Mouse (Mus musculus) forelimb bud, embryonic 11.5 days (tissue): ENCODE data around the gene Dll1.
A peak's percentile ranks its signal among the peaks of the same experiment; 100 is the strongest.

Experiments
- DNase-seq: peaks from one replicate; pipeline ENCODE4 v3.0.0-alpha.2; 2012; ENCODE audit warnings: low read depth, low spot score

The Dll1 gene

DNA sequence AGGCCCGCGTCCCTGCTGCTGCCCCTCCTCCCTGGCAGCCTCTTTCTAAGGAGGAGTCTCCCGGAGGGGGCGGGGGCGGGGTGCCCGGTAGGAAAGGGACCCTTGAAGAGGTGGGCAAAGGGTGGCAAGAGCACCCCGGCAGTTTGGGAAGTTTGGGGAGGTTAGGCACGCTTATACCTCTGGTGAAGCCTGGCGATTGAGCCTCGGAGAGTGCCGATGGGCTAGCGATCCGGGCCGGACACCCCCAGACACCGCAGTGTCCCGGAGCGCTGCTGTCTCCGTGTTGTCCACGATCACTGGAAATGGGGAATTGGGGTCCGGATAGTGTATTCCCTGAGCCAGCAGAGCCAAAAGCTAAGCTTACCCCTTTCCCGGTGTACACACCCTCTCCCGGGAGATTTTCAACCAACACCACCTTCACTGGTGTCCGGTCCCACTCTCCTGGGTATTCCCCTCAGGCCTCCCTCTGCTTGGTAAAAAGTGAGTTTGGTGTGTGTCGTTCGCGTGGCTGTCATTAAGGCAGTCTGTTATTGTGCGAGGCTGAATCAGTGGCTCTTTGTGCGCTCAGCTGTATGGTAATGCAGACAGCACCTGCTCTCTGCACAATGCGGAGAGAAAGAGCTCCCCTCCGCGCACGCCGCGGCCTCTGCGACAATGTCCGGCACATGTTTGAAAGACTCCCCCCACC lies at the start of gene Dll1:
Gene Dll1, minus strand, starts transcription at position 379 of the 688 bp plus-strand sequence.
- DNase-seq: no peak

DNA sequence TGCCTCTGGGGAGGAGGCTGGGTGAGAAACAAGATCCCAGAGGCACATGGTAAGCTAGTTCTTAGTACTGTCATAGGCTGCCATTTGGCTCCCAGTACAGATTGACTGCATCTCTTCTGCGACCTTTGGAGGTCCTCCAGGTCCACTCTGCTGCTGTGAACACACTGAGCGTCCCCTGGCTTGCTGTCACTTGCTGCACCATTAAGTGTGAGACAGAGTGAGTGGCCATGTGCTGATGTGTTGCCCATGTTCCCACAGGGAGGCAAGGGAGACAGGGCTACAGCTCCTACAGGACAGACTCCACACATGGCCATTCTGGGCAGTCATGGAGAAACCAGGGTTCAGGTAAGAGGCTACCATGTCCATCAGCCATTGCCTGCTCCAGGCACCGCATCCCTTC lies 49.3 kb upstream of the Dll1 start:
- no peak for DNase-seq

DNA sequence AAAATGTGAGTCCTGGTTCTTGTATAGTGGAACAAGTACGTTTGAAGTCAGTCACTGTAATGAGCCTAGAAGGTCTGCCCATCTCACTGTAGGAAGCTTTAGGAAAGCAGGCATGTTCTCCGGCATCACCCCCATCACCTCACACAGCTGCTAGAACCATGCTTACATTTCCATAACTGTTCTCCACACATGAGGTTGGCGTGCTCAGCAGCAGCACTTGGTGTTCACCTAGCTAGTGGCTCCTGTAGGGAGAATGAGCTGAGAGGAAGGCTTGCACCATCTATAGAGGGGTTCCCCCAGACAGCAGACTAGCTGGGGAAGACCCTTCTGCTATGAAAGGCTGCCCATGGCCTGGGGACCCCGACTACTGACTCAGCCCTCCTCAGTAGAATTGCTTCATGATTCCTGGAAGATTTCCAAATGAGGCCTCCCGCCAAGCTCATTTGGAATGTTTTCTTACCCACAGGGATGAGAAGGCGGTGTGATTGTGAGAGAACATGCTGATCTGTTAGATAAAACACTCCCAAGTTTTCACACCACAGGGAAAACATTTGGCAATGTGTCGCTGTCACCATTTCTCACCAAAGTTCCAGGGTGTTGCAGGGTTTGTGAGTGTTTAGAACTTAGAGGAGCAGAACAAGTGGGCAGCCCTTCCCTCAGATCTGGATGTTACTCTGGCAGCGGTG lies 46.6 kb upstream of the Dll1 start:
- no peak for DNase-seq

DNA sequence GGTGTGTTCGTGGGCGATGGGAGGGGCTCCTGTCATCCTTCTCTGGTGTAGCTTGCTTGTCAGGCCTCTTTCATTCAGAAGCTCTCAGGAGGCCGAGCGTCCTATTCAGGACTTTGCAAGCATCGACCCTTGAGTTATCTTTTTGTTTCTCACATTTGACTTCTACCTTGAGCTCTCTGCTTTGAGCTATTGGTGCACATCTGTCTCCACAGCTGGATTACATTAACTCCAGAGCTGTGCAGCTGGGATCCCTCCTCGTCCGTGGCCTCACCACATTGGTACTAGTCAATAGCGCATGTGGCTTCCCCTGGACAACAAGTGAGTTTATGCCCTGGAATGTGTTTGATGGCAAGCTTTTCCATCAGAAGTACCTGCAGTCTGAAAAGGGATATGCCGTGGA lies 46.0 kb upstream of the Dll1 start:
- peak; percentile 6 for DNase-seq

DNA sequence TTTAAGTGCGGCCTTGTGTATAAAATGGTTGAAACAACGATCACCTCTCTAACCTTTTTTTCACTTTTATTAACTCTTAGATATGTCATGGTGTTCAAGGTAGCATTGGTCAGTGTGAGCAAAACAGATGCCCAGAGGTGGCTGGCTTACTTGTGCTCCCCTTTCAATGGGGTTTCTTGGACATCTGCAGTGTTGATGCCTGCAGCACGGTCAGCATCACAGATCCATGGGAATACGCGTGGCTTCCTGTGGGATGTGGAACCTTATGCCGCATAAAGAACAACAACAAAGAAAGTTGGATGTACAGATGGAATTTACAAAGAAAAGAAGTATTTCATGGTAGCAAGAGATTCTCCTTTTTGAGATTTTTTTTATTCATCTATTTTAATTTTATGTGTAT lies 44.8 kb upstream of the Dll1 start:
- DNase-seq: no peak

DNA sequence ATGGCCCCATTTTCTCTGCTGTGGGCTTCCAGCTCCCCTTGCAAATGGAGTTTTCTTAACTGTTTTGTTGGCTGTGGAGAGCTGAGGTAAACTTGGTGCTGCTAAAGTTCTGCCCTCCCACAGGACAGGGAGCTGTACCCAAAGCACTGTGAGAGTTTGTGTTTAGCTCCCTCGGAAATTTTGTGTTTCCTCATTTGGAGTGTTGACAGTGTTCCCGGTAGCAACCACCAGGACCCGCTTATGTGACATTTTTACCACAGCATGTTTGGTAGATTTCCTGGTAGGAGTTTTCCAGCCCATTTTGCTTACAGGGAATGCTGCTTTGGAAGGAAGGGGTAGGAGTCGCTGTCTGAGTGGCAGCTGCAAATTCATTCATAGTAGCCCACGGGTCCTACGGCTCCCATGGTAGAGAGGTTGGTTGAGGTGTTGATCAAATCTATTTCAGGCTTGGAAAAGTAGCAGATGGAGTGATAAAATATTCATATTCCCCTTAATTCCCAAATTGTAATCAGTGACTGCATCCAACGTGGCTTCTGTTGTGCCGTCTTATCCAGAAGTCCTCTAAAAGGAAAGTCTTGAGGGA lies 43.4 kb upstream of the Dll1 start:
- DNase-seq: no peak

DNA sequence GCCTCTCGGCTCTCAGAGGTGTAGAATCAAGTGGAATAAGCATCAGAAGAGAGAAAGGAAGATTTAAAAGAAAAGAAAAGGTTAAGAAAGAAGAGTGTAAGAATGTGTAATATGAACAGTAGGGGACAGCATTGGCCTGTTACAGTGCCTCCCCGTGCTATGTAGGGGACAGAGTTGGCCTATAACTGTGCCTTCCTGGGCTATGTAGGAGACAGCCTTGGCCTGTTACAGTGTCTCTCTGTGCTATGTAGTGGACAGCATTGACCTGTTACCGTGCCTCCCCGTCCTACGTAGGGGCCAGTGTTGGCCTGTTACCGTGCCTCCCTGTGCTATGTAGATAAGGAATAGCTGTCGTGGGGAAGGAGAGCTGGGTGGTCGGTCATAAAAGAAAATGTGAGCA lies 42.9 kb upstream of the Dll1 start:
- no peak for DNase-seq

DNA sequence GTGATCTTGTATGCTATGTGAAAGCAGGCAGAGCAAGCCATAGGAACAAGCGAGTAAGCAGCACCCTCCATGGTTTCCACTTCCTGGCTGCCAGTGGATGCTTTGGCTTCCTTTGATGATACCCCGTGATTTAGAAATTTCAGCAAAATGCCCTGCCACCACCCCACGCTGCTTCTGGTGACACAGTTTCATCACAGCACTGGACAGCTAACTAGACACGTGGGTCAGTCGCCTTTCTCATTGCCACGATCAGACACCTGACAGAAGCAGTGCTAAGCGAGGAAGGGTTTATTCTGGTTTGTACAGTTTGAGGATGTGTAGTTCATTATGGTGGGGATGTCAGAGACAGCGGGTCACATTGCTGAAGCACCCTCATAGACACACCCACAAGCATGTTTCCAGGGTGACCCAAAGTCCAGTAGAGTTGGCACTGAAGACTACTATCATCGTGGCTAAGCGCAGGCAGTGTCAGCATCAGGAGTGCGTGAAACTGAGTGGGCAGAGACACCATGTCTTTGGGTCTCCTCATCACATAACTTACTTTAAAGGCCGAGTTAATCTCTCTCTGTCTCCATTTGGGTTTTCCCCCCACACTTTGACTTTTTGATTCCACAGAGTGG lies 40.0 kb upstream of the Dll1 start:
- DNase-seq: no peak

DNA sequence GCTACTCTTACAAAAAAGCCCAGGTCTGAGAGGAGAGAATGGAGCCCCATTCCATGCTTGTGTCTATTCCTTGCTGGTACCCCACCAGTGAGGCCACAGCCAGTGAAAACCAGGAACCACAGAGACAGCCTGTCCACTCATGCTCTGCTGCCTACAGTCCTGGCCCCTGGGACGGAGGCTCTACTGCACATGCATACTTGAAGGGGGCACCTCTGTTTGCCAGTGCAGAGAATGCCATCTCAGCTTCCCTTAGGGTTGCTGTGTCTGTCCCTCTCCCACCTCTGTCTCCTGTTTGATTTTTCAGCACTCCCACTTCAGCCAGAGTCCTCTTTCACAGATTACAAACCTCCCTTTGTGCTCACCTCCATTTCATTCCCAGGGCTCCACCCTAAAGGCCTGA lies 34.2 kb upstream of the Dll1 start:
- DNase-seq: no peak

DNA sequence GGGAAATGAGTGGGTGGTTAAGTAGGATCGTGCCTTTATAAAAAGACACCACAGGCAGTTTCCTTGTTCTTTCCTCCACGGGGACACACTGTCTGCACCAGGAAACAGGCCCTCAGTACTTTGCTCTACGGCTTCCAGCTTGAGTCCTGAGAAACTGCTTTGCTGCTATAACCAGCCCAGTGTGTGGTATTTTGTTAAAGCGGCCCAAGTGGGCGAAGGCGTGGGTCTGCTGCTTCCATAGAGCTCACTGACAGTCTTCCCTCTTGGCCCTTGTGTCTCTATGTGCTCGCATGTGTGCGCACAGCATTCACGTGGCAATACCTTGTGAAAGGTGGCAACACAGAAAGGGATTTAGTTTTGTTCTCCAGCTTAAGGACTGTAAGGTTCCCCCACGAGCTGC lies 32.6 kb upstream of the Dll1 start:
- no peak for DNase-seq

DNA sequence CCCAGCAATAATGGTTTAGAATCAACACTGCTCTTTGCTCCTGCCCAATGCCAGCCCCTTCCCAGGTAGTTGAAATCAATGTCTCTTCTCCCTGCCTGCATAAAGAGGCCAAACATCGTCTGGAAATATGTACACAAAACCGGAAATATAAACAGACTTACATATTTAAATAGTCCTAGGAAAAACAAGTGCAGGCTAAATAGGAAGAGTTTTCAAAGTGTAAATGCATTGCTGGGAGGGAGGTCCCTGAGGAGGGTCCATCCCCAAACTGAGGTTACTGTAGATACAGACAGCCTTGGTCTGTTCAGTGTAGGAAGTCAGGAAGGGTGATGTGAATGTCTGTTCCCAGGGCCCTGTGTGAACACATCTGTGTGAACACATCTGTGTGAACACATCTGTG lies 29.9 kb upstream of the Dll1 start:
- DNase-seq: no peak

DNA sequence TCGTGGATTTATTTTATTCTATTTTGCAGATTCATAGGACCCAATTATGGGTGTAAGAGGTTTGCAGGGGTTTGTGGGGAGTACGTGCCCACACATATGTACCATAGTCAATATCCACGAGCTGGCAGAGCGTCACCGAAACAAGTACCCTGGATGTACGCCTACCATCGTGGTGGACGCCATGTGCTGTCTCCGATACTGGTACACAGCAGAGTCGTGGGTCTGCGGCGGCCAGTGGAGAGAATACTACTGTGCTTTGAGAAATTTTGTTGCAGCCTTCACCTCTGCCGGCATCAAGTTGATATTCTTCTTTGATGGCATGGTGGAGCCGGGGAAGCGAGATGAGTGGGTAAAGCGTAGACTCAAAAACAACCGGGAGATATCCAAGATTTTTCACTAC lies 25.0 kb upstream of the Dll1 start:
- no peak for DNase-seq

DNA sequence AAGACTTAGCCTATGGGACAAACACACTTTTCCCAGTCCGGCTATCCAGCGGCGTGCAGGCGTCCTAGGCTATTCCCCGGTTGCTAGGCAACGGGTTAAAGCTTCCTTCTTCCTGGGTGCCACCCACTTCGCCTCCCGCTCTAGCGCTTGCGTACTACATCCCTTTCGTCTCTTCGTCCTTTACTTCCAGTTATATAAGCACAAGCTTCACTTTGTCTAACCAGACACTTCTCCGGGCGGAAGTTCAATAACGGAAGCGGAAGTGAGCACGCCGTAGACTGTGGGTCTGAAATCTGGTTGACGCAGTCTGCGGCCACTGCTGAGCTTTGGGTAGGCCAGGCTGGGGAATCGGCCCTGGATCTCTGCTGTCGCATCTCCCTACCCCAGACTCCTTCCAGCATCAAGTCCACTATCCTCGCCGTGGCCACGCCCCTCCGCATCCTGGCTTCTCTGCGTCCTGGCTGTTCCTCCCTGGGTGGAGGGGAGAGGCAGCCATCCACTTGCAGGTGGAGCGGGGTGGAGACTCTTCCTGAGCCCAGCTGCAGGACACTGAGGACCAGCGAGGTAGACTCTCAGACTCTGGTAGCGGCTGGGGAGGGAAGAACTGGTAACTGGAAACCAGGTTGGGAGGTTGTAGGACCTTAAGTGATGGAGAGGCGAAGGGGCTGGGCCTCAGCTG lies 19.5 kb upstream of the Dll1 start, which contains the start of gene Fam120b:
Gene Fam120b, plus strand, starts transcription at position 206 of the 679 bp plus-strand sequence.
- peak; percentile 90 for DNase-seq

DNA sequence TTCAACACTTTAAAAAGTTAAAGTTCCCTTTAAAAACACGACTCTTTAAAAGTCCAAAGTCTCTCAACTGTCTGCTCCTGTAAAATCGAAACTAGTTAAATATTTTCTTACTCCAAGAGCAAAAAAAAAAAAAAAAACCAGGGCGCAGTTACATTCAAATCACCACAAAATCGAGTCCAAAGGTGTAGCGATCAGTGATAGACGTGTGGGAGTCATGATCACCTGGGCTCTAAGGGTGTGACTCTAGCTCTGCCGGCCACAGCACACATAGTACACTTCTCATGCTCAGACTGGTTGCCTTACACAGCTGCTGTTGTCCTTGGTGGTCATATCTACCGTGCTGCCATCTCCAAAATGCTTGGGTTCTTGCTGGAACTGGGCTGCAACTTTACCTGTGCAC lies 12.7 kb upstream of the Dll1 start:
- DNase-seq: no peak

DNA sequence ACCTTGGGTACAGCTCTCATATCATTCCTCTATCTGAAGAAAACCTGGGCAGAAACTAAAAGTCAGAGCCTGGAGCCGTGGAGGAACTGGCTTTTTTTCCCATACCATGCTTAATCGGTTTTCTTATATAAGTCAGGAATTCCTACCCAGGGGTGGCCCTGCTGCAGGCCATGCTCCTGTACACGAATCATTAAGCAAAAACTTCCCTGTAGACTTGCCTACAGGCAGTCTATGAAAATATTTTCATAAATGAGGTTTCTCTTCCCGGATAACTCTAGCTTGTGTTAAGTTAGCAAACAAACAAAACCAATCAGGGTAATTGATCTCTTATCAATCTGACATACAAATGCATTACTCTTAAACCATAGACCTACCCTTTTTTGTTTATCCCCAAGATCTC lies 12.2 kb upstream of the Dll1 start:
- no peak for DNase-seq

DNA sequence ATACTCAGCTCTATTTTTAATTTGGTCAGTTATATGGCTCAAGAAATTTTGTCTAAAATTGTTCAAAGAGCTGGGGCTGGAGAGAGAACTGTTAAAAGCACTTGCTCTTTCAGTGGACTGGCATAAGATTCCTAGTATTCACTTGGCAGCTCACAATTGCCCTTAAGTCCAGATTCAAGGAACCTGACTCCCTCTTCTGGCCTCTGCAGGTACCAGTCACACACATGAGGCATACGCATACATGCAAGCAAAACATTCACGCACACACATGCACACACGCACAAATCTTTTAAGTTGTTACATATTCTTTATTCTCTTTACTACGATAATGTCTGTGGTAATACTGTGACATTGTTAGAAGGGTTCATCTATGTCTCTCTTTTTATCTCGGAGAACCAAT lies 6.7 kb upstream of the Dll1 start:
- no peak for DNase-seq

DNA sequence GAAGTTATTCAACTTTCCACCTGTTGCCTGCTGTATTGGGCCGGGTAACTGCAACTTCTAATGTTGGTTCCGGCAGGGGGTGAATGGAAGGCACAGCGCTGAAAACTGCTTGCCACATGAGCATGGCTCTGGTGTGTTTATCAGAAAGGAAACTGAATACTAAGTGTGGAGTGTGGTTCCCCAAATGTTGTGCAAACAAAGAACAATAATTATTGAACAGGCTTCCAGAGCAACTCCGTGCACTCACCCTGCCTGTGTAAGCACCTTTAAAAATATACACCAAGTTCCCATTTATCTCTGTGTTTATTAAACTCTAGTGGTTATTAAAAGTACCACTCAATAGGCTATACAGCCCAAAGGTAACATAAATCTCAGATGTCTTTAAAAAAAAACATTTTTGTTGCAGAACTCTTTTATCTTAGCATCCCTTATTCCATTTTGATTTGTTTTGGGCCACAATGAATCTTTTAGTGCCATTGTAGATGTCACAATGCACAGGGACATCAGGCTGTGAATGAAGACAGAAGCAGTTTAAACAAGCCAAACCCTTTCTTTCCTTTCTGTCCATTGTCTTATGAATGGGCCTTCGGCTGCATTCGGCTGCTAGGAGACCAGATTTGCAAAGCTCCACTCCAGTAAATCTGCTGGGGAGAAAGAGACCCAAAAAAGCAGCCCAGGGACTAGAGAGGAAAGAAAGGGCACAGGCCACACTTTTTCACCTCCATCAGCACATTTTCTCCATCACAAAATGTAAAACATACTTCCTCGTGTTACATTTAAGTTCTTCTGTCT lies 5.4 kb upstream of the Dll1 start:
- DNase-seq: no peak

DNA sequence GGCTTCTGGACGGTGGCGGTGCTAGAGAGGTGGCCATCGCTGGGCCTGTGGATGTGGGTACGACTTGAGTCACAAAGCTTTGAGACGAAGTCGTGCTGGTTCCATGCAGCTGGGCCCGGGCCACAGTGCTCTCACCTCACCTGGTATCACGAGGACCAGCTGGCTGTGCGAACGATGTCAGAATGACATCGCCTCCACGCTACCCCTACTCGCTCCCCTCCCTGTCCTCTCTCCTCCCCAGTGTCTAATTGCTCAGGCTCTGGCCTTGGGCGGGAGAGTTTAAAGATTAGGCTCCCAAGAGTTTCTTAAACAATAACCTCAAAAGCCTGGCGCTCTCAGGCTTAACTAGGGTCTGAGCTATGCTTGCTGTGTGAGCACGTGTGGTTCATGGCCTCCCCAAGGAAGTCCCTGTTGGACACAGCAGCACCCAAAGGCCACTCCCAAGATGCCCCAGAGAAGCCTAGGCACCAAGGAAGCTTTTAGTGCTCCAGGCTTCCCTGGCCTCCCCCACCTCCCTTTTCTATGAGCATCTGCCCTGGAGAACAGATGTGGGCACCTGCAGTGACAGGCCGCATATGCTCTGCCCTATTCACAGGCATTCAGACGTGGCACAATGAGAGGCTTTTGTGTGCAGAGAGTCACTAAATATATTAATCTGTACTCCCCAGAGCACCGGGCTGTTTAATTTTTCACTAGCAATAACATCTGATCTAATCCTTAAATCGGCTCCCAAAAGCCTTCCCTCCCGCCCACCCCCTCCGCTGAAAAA lies 4.6 kb upstream of the Dll1 start:
- DNase-seq: no peak

DNA sequence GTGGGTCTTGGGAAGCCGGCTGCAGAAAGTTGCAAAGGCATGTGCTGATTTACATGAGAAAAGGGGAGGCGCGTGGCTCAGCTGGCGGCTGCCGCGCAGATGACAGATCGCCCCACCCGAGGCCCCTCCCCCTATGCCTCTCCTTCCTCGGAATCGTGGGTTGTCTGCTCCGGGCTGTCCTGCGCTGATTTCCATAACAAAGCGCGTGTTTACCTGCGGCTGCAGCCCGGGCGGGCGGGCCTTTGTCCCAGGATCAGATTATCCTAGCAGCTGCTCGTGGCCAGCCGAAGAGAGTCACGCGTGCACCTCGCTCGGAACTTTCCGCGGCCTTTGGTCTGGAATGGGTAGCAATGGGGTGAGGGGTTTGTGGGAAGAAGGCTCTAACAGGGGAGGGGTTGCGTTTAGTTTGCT lies 4.0 kb upstream of the Dll1 start:
- DNase-seq: no peak

DNA sequence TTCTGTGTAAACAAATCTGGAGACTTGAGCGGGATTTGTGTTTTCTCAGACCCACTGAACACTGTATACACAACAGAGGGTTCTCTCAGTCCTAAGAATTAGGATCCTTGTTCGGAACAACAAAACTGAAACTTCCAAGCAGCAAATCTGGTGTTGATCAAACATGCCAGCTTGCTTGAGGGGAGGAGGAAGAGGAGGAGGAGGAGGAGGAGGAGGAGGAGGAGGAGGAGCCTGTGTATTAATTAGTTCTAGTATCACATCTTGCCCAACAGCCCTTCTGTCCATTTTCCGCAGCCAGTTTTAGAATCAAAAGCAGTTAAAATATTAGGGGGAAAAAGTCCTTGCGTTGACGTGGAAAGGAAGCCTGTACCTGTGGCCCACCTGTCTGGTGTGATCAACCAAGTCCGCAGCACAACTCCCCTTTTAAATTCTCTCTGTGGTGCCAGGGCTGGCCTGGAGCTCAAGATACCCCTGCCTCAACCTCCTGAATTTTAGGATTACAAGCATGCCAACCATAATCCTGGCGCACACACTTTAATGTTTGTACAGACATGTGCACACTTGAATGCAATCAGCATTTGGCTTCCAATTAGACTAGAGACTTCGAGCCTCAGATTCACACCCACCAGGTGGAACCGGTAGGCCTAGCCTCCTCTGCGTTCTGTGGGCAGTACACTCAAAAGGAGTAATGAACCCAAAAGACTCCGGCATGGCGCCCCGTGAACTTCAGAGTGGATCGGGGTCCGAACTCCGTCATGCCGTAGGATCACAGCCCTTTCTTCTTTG lies 3.3 kb upstream of the Dll1 start:
- no peak for DNase-seq
